Comparison of ENCODE assay signal across 1 mouse cellular context in genomic region chr7:128270431-128270850, GRCm38 (mm10).
TF ChIP-seq lines count a peak whose summit lies in the region.

No protein-coding gene starts in this region.

TF ChIP-seq in MEL, 35 proteins besides CTCF, POLR2A, EP300 and RAD21 (continued from another document):
- TF ChIP-seq SIN3A (IDR thresholded peaks at IDR 0.05; ENCODE audit: low read length) (peak; percentile 54; the same call in 1 of the 2 replicates), POLR2AphosphoS2 (IDR thresholded peaks at IDR 0.05; ENCODE audit: low read length) (peak; percentile 95), MXI1 (IDR thresholded peaks at IDR 0.05; ENCODE audit: low read depth, low read length) (0 out of 2 replicates have a peak, but pooled peaks have one; percentile 70), TCF12 (IDR thresholded peaks at IDR 0.05; ENCODE audit: low read depth, low read length) (peak; percentile 46; the same call in 1 of the 2 replicates), MAX (IDR thresholded peaks at IDR 0.05; ENCODE audit: low read length) (peak; percentile 66), BHLHE40 (IDR thresholded peaks at IDR 0.05; ENCODE audit: borderline replicate concordance, low read depth, low read length) (peak; percentile 40; the same call in 1 of the 2 replicates), NRF1 (IDR thresholded peaks at IDR 0.05; ENCODE audit: insufficient read depth, low read depth, low read length, poor library complexity, severe bottlenecking) (peak; percentile 31; the same call in 1 of the 2 replicates), ZKSCAN1 (IDR thresholded peaks at IDR 0.05; ENCODE audit: low read depth, low read length) (no peak), E2F4 (IDR thresholded peaks at IDR 0.05; ENCODE audit: borderline replicate concordance, low read depth, low read length) (no peak), CHD2 (IDR thresholded peaks at IDR 0.05; ENCODE audit: low read length) (no peak), SMC3 (IDR thresholded peaks at IDR 0.05; ENCODE audit: low read depth, low read length) (peak; percentile 4; the same call in 1 of the 2 replicates), GATA1 (IDR thresholded peaks at IDR 0.05; ENCODE audit: low read depth, low read length) (peak; percentile 57; the same call in 1 of the 2 replicates), USF2 (IDR thresholded peaks at IDR 0.05; ENCODE audit: borderline replicate concordance in 1 of 2, insufficient read depth in 1 of 2, low read depth in 1 of 2, low read length in 2 of 2) (no peak), USF1 (IDR thresholded peaks at IDR 0.05; ENCODE audit: low read depth, low read length) (0 out of 2 replicates have a peak, but pooled peaks have one; percentile 8)
TF ChIP-seq in MEL: peak in this region for 11.
